Mouse (Mus musculus): ENCODE measurements around the gene Rad54l2. TPM values are rescaled to one million over a fixed set of nuclear protein-coding genes. Genes with fewer than 3 reads are reported as not detected.

The Rad54l2 gene
- total and polyA plus RNA-seq, 2 experiments from 2014 or later: 3.6 to 22.7 TPM

- H3K9me3 ChIP-seq (ENCODE audit: low read length): no peaks in the 10 kb centered on the region
- H3K4me2 ChIP-seq (ENCODE audit: low read depth): no peak overlapping the region
- WGBS: 93% methylated on average over 4 of the region's 4 CpGs
- TF ChIP-seq CTCF (IDR thresholded peaks at IDR 0.05; ENCODE audit: low read depth): no peak
- ATAC-seq (no peak), DNase-seq (no peak)
- H3K4me3 ChIP-seq (ENCODE audit: low read depth, low read length): no peak overlapping the region
- no peaks in the 10 kb centered on the region for H3K36me3 ChIP-seq (ENCODE audit: insufficient read depth)
- H3K4me1 ChIP-seq (ENCODE audit: insufficient read depth): no peaks in the 10 kb centered on the region
- H3K9ac ChIP-seq: no peak overlapping the region
- H3K27ac ChIP-seq (ENCODE audit: low read depth, low read length): no peak overlapping the region
- no peaks in the 10 kb centered on the region for H3K27me3 ChIP-seq (ENCODE audit: insufficient read depth, low read length)
Measured at GRCm38 (mm10) chr9:106778319-106778718, 10.7 kb downstream of the Rad54l2 start.

GRCm38 (mm10) chr9:106777423-106777822 is 11.6 kb downstream of the Rad54l2 start:
- no peak for TF ChIP-seq CTCF (IDR thresholded peaks at IDR 0.05; ENCODE audit: low read depth)
- no peaks in the 10 kb centered on the region for H3K4me1 ChIP-seq (ENCODE audit: insufficient read depth)
- H3K9ac ChIP-seq: no peak overlapping the region
- no peak overlapping the region for H3K4me3 ChIP-seq (ENCODE audit: low read depth, low read length)
- no peak for DNase-seq
- H3K27ac ChIP-seq (ENCODE audit: low read depth, low read length): no peak overlapping the region
- no peaks in the 10 kb centered on the region for H3K36me3 ChIP-seq (ENCODE audit: insufficient read depth)
- H3K27me3 ChIP-seq (ENCODE audit: insufficient read depth, low read length): no peaks in the 10 kb centered on the region
- no peak for ATAC-seq
- H3K4me2 ChIP-seq (ENCODE audit: low read depth): no peak overlapping the region
- no peaks in the 10 kb centered on the region for H3K9me3 ChIP-seq (ENCODE audit: low read length)
- 89% methylated on average over 3 of the region's 3 CpGs for WGBS

- no peaks in the 10 kb centered on the region for H3K9me3 ChIP-seq (ENCODE audit: low read length)
- no peak for TF ChIP-seq CTCF (IDR thresholded peaks at IDR 0.05; ENCODE audit: low read depth)
- WGBS: 87% methylated on average over 1 of the region's 1 CpGs
- H3K9ac ChIP-seq: no peak overlapping the region
- no peak for DNase-seq
- H3K4me2 ChIP-seq (ENCODE audit: low read depth): no peak overlapping the region
- no peaks in the 10 kb centered on the region for H3K4me1 ChIP-seq (ENCODE audit: insufficient read depth)
- H3K27me3 ChIP-seq (ENCODE audit: insufficient read depth, low read length): no peaks in the 10 kb centered on the region
- H3K4me3 ChIP-seq (ENCODE audit: low read depth, low read length): no peak overlapping the region
- no peak overlapping the region for H3K27ac ChIP-seq (ENCODE audit: low read depth, low read length)
- H3K36me3 ChIP-seq (ENCODE audit: insufficient read depth): no peaks in the 10 kb centered on the region
- no peak for ATAC-seq
Measured at GRCm38 (mm10) chr9:106776116-106776515, 12.9 kb downstream of the Rad54l2 start.

GRCm38 (mm10) chr9:106771770-106772169 is 17.2 kb downstream of the Rad54l2 start:
- no peak for TF ChIP-seq CTCF (IDR thresholded peaks at IDR 0.05; ENCODE audit: low read depth)
- no peak overlapping the region for H3K4me2 ChIP-seq (ENCODE audit: low read depth)
- ATAC-seq (no peak), DNase-seq (no peak)
- H3K36me3 ChIP-seq (ENCODE audit: insufficient read depth): no peaks in the 10 kb centered on the region
- H3K27ac ChIP-seq (ENCODE audit: low read depth, low read length): no peak overlapping the region
- no peaks in the 10 kb centered on the region for H3K27me3 ChIP-seq (ENCODE audit: insufficient read depth, low read length)
- H3K9me3 ChIP-seq (ENCODE audit: low read length): no peaks in the 10 kb centered on the region
- H3K9ac ChIP-seq: no peak overlapping the region
- 91% methylated on average over 2 of the region's 2 CpGs for WGBS
- no peaks in the 10 kb centered on the region for H3K4me1 ChIP-seq (ENCODE audit: insufficient read depth)
- no peak overlapping the region for H3K4me3 ChIP-seq (ENCODE audit: low read depth, low read length)

GRCm38 (mm10) chr9:106770216-106770615 is 18.8 kb downstream of the Rad54l2 start:
- Histone ChIP-seq H3K9me3 (ENCODE audit: low read length) (no peaks in the 10 kb centered on the region), H3K4me3 (ENCODE audit: low read depth, low read length) (no peak overlapping the region), H3K36me3 (ENCODE audit: insufficient read depth) (no peaks in the 10 kb centered on the region), H3K4me1 (ENCODE audit: insufficient read depth) (no peaks in the 10 kb centered on the region), H3K4me2 (ENCODE audit: low read depth) (no peak overlapping the region), H3K27me3 (ENCODE audit: insufficient read depth, low read length) (no peaks in the 10 kb centered on the region), H3K9ac (no peak overlapping the region), H3K27ac (ENCODE audit: low read depth, low read length) (no peak overlapping the region)
- TF ChIP-seq CTCF (IDR thresholded peaks at IDR 0.05; ENCODE audit: low read depth): no peak
- no peak for DNase-seq
- no peak for ATAC-seq
- WGBS: 91% methylated on average over 3 of the region's 3 CpGs

GRCm38 (mm10) chr9:106769781-106770180 is 19.2 kb downstream of the Rad54l2 start:
- Histone ChIP-seq H3K4me2 (ENCODE audit: low read depth) (no peak overlapping the region), H3K27ac (ENCODE audit: low read depth, low read length) (no peak overlapping the region), H3K9ac (no peak overlapping the region), H3K36me3 (ENCODE audit: insufficient read depth) (no peaks in the 10 kb centered on the region), H3K4me3 (ENCODE audit: low read depth, low read length) (no peak overlapping the region), H3K9me3 (ENCODE audit: low read length) (no peaks in the 10 kb centered on the region), H3K27me3 (ENCODE audit: insufficient read depth, low read length) (no peaks in the 10 kb centered on the region), H3K4me1 (ENCODE audit: insufficient read depth) (no peaks in the 10 kb centered on the region)
- DNase-seq (no peak), ATAC-seq (no peak)
- 97% methylated on average over 5 of the region's 5 CpGs for WGBS
- TF ChIP-seq CTCF (IDR thresholded peaks at IDR 0.05; ENCODE audit: low read depth): no peak

- Histone ChIP-seq H3K36me3 (ENCODE audit: insufficient read depth) (peaks cover 8% of the 10 kb centered on the region), H3K27me3 (ENCODE audit: insufficient read depth, low read length) (no peaks in the 10 kb centered on the region), H3K4me1 (ENCODE audit: insufficient read depth) (no peaks in the 10 kb centered on the region), H3K27ac (ENCODE audit: low read depth, low read length) (no peak overlapping the region), H3K4me2 (ENCODE audit: low read depth) (no peak overlapping the region), H3K9ac (no peak overlapping the region), H3K4me3 (ENCODE audit: low read depth, low read length) (no peak overlapping the region), H3K9me3 (ENCODE audit: low read length) (no peaks in the 10 kb centered on the region)
- TF ChIP-seq CTCF (IDR thresholded peaks at IDR 0.05; ENCODE audit: low read depth): no peak
- ATAC-seq: no peak
- 94% methylated on average over 9 of the region's 9 CpGs for WGBS
- no peak for DNase-seq
Measured at GRCm38 (mm10) chr9:106756421-106756820, 32.6 kb downstream of the Rad54l2 start.

- WGBS: 92% methylated on average over 4 of the region's 4 CpGs
- DNase-seq: no peak
- peaks cover 8% of the 10 kb centered on the region for H3K36me3 ChIP-seq (ENCODE audit: insufficient read depth)
- no peak overlapping the region for H3K9ac ChIP-seq
- H3K4me2 ChIP-seq (ENCODE audit: low read depth): no peak overlapping the region
- H3K4me1 ChIP-seq (ENCODE audit: insufficient read depth): no peaks in the 10 kb centered on the region
- no peak for ATAC-seq
- no peak overlapping the region for H3K4me3 ChIP-seq (ENCODE audit: low read depth, low read length)
- H3K27ac ChIP-seq (ENCODE audit: low read depth, low read length): no peak overlapping the region
- TF ChIP-seq CTCF (IDR thresholded peaks at IDR 0.05; ENCODE audit: low read depth): no peak
- no peaks in the 10 kb centered on the region for H3K9me3 ChIP-seq (ENCODE audit: low read length)
- no peaks in the 10 kb centered on the region for H3K27me3 ChIP-seq (ENCODE audit: insufficient read depth, low read length)
Measured at GRCm38 (mm10) chr9:106755776-106756175, 33.2 kb downstream of the Rad54l2 start.

Measured in forebrain, postnatal 0 days (tissue).